Mouse (Mus musculus): Measurements from ENCODE around the gene Acbd6. TPM values are rescaled to one million over a fixed set of nuclear protein-coding genes. Genes with fewer than 3 reads are reported as not detected.

The Acbd6 gene
- polyA plus RNA-seq, 1 experiment from 2014 or later: 88.0 TPM

DNA sequence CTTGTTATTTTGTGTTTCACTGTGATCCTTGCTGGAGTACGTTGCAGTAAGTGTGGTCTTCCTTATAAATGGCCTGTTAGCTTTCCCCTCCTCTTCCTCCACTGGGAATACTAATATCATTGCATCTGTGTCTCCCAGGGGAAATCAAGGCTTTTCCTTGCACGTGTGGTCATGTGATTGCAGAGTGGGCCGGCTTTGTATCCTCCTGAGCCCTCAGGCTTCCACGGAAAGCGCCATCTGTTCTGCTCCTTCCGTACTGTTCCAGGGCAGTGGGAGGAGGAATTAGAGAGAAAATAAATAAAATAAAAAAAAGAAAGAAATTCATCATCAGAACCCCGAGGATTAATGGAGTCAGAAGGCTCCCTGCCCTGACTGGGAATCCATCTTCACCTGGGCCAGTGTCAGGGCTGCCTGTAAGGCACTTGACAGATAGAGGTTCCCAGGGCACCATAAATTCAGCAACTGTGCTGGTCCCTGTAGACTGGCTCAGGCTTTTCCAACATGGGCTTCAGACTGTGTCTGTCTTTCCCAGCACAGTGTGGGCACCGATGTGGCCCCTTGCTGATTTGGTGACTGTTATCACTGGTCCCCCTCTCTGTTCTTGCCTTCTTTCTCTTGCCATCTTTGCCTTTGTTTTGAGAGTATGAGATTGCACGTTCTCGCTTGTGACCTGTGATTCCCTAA is 123.3 kb downstream of the Acbd6 start:
- TF ChIP-seq CTCF (IDR thresholded peaks at IDR 0.05; ENCODE audit: low read depth): no peak
- Histone ChIP-seq H3K36me3 (ENCODE audit: insufficient read depth) (no peaks in the 10 kb centered on the region), H3K9me3 (ENCODE audit: low read depth, low read length) (no peaks in the 10 kb centered on the region), H3K4me1 (ENCODE audit: insufficient read depth) (no peaks in the 10 kb centered on the region), H3K9ac (no peak overlapping the region), H3K4me2 (no peak overlapping the region), H3K4me3 (ENCODE audit: low read depth, low read length) (no peak overlapping the region), H3K27me3 (ENCODE audit: insufficient read depth, low read length) (no peaks in the 10 kb centered on the region), H3K27ac (ENCODE audit: low read depth) (no peak overlapping the region)
- 61% methylated on average over 10 of the region's 10 CpGs for WGBS
- no peak for ATAC-seq (ENCODE audit: insufficient read depth)
- no peak for DNase-seq

- no peak overlapping the region for H3K9ac ChIP-seq
- no peak overlapping the region for H3K4me2 ChIP-seq
- 63% methylated on average over 15 of the region's 15 CpGs for WGBS
- H3K27ac ChIP-seq (ENCODE audit: low read depth): no peak overlapping the region
- no peaks in the 10 kb centered on the region for H3K9me3 ChIP-seq (ENCODE audit: low read depth, low read length)
- no peaks in the 10 kb centered on the region for H3K36me3 ChIP-seq (ENCODE audit: insufficient read depth)
- H3K4me1 ChIP-seq (ENCODE audit: insufficient read depth): no peaks in the 10 kb centered on the region
- ATAC-seq (ENCODE audit: insufficient read depth) (no peak), DNase-seq (peak; percentile 43)
- TF ChIP-seq CTCF (IDR thresholded peaks at IDR 0.05; ENCODE audit: low read depth): no peak
- H3K27me3 ChIP-seq (ENCODE audit: insufficient read depth, low read length): no peaks in the 10 kb centered on the region
- no peak overlapping the region for H3K4me3 ChIP-seq (ENCODE audit: low read depth, low read length)
These were observed 128.9 kb downstream of the Acbd6 start for GRCm38 (mm10) chr1:155686816-155687215.

DNA sequence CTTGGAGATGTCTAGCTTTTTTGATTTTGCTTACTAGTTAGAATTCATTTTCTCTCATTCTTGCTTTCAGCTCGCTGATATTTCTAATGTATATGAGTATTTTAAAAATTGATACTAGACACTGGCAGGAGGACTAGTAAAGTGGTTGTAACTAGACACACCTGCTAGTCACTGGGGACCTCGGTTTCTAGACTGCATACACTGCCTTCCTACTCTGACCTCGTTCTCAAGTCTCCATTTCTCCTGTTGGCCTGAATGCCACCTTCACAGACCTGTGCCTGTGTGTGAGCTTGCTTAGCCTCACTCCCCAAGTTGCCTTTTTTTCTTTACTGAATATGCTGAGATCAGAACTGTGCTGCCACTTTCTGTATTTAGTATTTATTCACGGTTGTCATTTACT is 131.2 kb downstream of the Acbd6 start:
- H3K36me3 ChIP-seq (ENCODE audit: insufficient read depth): no peaks in the 10 kb centered on the region
- 77% methylated on average over 4 of the region's 4 CpGs for WGBS
- no peak overlapping the region for H3K4me2 ChIP-seq
- no peaks in the 10 kb centered on the region for H3K9me3 ChIP-seq (ENCODE audit: low read depth, low read length)
- H3K27me3 ChIP-seq (ENCODE audit: insufficient read depth, low read length): no peaks in the 10 kb centered on the region
- ATAC-seq (ENCODE audit: insufficient read depth) (no peak), DNase-seq (no peak)
- no peaks in the 10 kb centered on the region; the same call in 1 of the 2 replicates for H3K4me1 ChIP-seq (ENCODE audit: insufficient read depth)
- H3K27ac ChIP-seq (ENCODE audit: low read depth): no peak overlapping the region
- no peak for TF ChIP-seq CTCF (IDR thresholded peaks at IDR 0.05; ENCODE audit: low read depth)
- no peak overlapping the region for H3K9ac ChIP-seq
- no peak overlapping the region for H3K4me3 ChIP-seq (ENCODE audit: low read depth, low read length)

- DNase-seq: no peak
- Histone ChIP-seq H3K9ac (no peak overlapping the region), H3K4me3 (ENCODE audit: low read depth, low read length) (no peak overlapping the region), H3K4me2 (no peak overlapping the region), H3K4me1 (ENCODE audit: insufficient read depth) (no peaks in the 10 kb centered on the region; the same call in 1 of the 2 replicates), H3K27ac (ENCODE audit: low read depth) (no peak overlapping the region), H3K9me3 (ENCODE audit: low read depth, low read length) (no peaks in the 10 kb centered on the region), H3K36me3 (ENCODE audit: insufficient read depth) (no peaks in the 10 kb centered on the region), H3K27me3 (ENCODE audit: insufficient read depth, low read length) (no peaks in the 10 kb centered on the region)
- WGBS: 82% methylated on average over 5 of the region's 5 CpGs
- no peak for TF ChIP-seq CTCF (IDR thresholded peaks at IDR 0.05; ENCODE audit: low read depth)
- no peak for ATAC-seq (ENCODE audit: insufficient read depth)
These were observed 131.6 kb downstream of the Acbd6 start for GRCm38 (mm10) chr1:155689558-155689957.

GRCm38 (mm10) chr1:155692230-155692629 is 134.3 kb downstream of the Acbd6 start:
- no peaks in the 10 kb centered on the region for H3K9me3 ChIP-seq (ENCODE audit: low read depth, low read length)
- 87% methylated on average over 6 of the region's 6 CpGs for WGBS
- no peak overlapping the region for H3K4me2 ChIP-seq
- no peak overlapping the region for H3K27ac ChIP-seq (ENCODE audit: low read depth)
- no peaks in the 10 kb centered on the region for H3K36me3 ChIP-seq (ENCODE audit: insufficient read depth)
- ATAC-seq (ENCODE audit: insufficient read depth): peak; percentile 53; the same call in 1 of the 2 replicates
- no peak for TF ChIP-seq CTCF (IDR thresholded peaks at IDR 0.05; ENCODE audit: low read depth)
- H3K4me1 ChIP-seq (ENCODE audit: insufficient read depth): no peaks in the 10 kb centered on the region; the same call in 1 of the 2 replicates
- H3K27me3 ChIP-seq (ENCODE audit: insufficient read depth, low read length): no peaks in the 10 kb centered on the region
- DNase-seq: no peak
- H3K4me3 ChIP-seq (ENCODE audit: low read depth, low read length): no peak overlapping the region
- no peak overlapping the region for H3K9ac ChIP-seq

- Histone ChIP-seq H3K4me2 (no peak overlapping the region), H3K9me3 (ENCODE audit: low read depth, low read length) (no peaks in the 10 kb centered on the region), H3K27ac (ENCODE audit: low read depth) (no peak overlapping the region), H3K9ac (no peak overlapping the region), H3K4me3 (ENCODE audit: low read depth, low read length) (no peak overlapping the region), H3K4me1 (ENCODE audit: insufficient read depth) (no peaks in the 10 kb centered on the region; the same call in 1 of the 2 replicates), H3K27me3 (ENCODE audit: insufficient read depth, low read length) (no peaks in the 10 kb centered on the region), H3K36me3 (ENCODE audit: insufficient read depth) (no peaks in the 10 kb centered on the region)
- DNase-seq: peak; percentile 43
- TF ChIP-seq CTCF (IDR thresholded peaks at IDR 0.05; ENCODE audit: low read depth): no peak
- ATAC-seq (ENCODE audit: insufficient read depth): no peak
- WGBS: 40% methylated on average over 11 of the region's 11 CpGs
These were observed 135.1 kb downstream of the Acbd6 start for GRCm38 (mm10) chr1:155693026-155693425.

DNA sequence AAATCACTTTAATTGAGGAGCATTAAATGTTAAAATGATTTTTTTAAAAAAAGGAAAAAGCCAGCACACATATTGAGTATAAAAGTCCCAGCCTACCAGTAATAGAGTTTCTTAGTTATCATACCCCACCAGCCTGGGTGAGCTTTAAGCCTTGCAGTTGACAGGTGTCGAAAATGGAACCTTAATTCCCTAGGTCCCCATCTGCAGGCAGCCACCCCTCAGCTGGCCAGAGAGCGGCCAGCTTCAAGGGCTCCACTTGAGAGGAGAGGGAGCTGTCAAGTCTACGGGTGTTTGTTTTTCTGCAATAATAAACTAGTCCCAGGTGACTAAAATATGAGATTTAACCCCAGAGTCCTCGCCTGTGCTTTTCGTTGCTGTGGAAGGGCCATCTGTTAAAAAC is 135.5 kb downstream of the Acbd6 start:
- Histone ChIP-seq H3K4me1 (ENCODE audit: insufficient read depth) (no peaks in the 10 kb centered on the region; the same call in 1 of the 2 replicates), H3K9ac (no peak overlapping the region), H3K27ac (ENCODE audit: low read depth) (no peak overlapping the region), H3K27me3 (ENCODE audit: insufficient read depth, low read length) (no peaks in the 10 kb centered on the region), H3K4me3 (ENCODE audit: low read depth, low read length) (no peak overlapping the region), H3K9me3 (ENCODE audit: low read depth, low read length) (no peaks in the 10 kb centered on the region), H3K4me2 (no peak overlapping the region), H3K36me3 (ENCODE audit: insufficient read depth) (no peaks in the 10 kb centered on the region)
- no peak for TF ChIP-seq CTCF (IDR thresholded peaks at IDR 0.05; ENCODE audit: low read depth)
- WGBS: 23% methylated on average over 5 of the region's 5 CpGs
- no peak for DNase-seq
- ATAC-seq (ENCODE audit: insufficient read depth): peak; percentile 30; the same call in 1 of the 2 replicates

All from lung, embryonic 14.5 days (tissue).